Mouse (Mus musculus) large intestine, adult 2 months (tissue): Measurements from ENCODE around the gene Mllt6. TPM values are rescaled to one million over a fixed set of nuclear protein-coding genes. Genes with fewer than 3 reads are reported as not detected.

Experiments used
- DNase-seq: peaks from one replicate; pipeline ENCODE4 v3.0.0-alpha.2; 2012; ENCODE audit warnings: low read depth, low spot score
- WGBS: fragments of 180-500 bp; shearing (Covaris S2); methylation state at CpG from one replicate; pipeline ENCODE4 v1.1.7; 2018; 5-methylcytosine and 5-hydroxymethylcytosine counted together
- polyA plus RNA-seq: library from polyadenylated mRNA; depleted of rRNA; stranded (reverse); fragments of >200 nt; gene quantifications from 2 replicates; pipeline ENCODE4 v1.2.3, GENCODE M21; 2012

The Mllt6 gene
- polyA plus RNA-seq, 1 experiment = 15.8 TPM

GRCm38 (mm10) chr11:97686322-97686908 is 23.2 kb downstream of the Mllt6 start:
- 25% methylated on average over 11 of the region's 11 CpGs for WGBS
- no peak for DNase-seq

- no peak for DNase-seq
- WGBS = 39% methylated on average over 3 of the region's 3 CpGs
Measured at GRCm38 (mm10) chr11:97687061-97687460, 23.8 kb downstream of the Mllt6 start.

GRCm38 (mm10) chr11:97689861-97690260 is 26.6 kb downstream of the Mllt6 start:
- no peak for DNase-seq
- 33% methylated on average over 10 of the region's 10 CpGs for WGBS

- no peak for DNase-seq
- 68% methylated on average over 4 of the region's 4 CpGs for WGBS
Measured at GRCm38 (mm10) chr11:97694435-97694834, 31.2 kb downstream of the Mllt6 start.

GRCm38 (mm10) chr11:97694921-97695711 is 31.9 kb downstream of the Mllt6 start:
- no peak for DNase-seq
- 40% methylated on average over 17 of the region's 17 CpGs for WGBS

- no peak for DNase-seq
- WGBS = 66% methylated on average over 9 of the region's 9 CpGs
Measured at GRCm38 (mm10) chr11:97695712-97696401, 32.6 kb downstream of the Mllt6 start.

- WGBS = 82% methylated on average over 8 of the region's 8 CpGs
Measured at GRCm38 (mm10) chr11:97696669-97697068, 33.5 kb downstream of the Mllt6 start.

GRCm38 (mm10) chr11:97697199-97697890 is 34.1 kb downstream of the Mllt6 start:
- 69% methylated on average over 11 of the region's 11 CpGs for WGBS

More at GRCm38 (mm10) chr11:97696669-97697068, 33.5 kb downstream of the Mllt6 start:
- DNase-seq = no peak

GRCm38 (mm10) chr11:97697891-97698529 is 34.8 kb downstream of the Mllt6 start:
- no peak for DNase-seq
- WGBS = 22% methylated on average over 14 of the region's 14 CpGs

More at GRCm38 (mm10) chr11:97697199-97697890, 34.1 kb downstream of the Mllt6 start:
- DNase-seq = no peak

- under 1% methylated on average over 60 of the region's 63 CpGs for WGBS
Measured at GRCm38 (mm10) chr11:97698741-97699611, 35.8 kb downstream of the Mllt6 start.

GRCm38 (mm10) chr11:97699626-97700002 is 36.4 kb downstream of the Mllt6 start:
- WGBS = 0% methylated on average over 5 of the region's 9 CpGs
- DNase-seq = no peak

More at GRCm38 (mm10) chr11:97698741-97699611, 35.8 kb downstream of the Mllt6 start:
- no peak for DNase-seq

- no peak for DNase-seq
- under 1% methylated on average over 85 of the region's 85 CpGs for WGBS
Measured at GRCm38 (mm10) chr11:97700003-97700745, 37.0 kb downstream of the Mllt6 start, which contains the start of gene Pcgf2. TSS of gene Pcgf2 (minus strand) at chr11:97700497.

- WGBS = 16% methylated on average over 30 of the region's 30 CpGs
Measured at GRCm38 (mm10) chr11:97700746-97701580, 37.7 kb downstream of the Mllt6 start.

GRCm38 (mm10) chr11:97701581-97702392 is 38.6 kb downstream of the Mllt6 start:
- DNase-seq = no peak
- WGBS = 57% methylated on average over 15 of the region's 15 CpGs

More at GRCm38 (mm10) chr11:97700746-97701580, 37.7 kb downstream of the Mllt6 start:
- DNase-seq = no peak

- DNase-seq = no peak
- WGBS = under 1% methylated on average over 24 of the region's 24 CpGs
Measured at GRCm38 (mm10) chr11:97702393-97702745, 39.2 kb downstream of the Mllt6 start.
